ENCODE assay signal across 9 mouse cellular contexts in the genomic region with DNA sequence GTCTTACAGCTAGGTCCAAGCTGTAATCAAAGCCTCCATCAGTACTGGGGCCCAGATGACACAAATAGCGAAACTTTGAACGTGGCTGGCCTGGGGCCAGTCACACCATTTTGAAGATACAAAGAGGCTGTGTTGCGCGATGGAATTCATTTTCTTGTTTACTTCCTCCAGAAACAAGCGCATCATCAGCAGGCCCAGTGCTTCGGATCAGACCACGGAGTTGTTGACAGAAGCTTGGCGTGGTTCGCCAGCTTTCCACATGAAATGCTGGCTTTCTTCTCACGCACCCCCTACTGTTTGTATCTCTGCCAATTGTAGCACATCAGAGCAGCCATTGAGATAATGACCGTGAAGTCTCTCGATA.
A peak's percentile ranks its signal among the peaks of the same experiment; 100 is the strongest.
DNase-seq lines count a peak whose midpoint lies in the region; ATAC-seq lines count a peak whose summit lies in the region.
"Had no signal": no experiment of that assay in that cellular context is flagged by ENCODE, and none has a peak within 500 bp of the region (broad histone marks: within the 10 kb centered on the region; RNA-seq: fewer than 3 reads in every experiment).

No protein-coding gene starts in this region.

- no peaks in the 10 kb centered on the region for H3K27me3 ChIP-seq in embryonic facial prominence, embryonic 14.5 days (replicated peaks; ENCODE audit: control insufficient read depth, insufficient read depth, low read length)
- no peaks in the 10 kb centered on the region for H3K27me3 ChIP-seq in heart, embryonic 12.5 days (replicated peaks)

- H3K4me2 ChIP-seq in embryonic facial prominence, embryonic 14.5 days (ENCODE audit: low read depth, low read length) = peak overlapping the region; percentile 14; the same call in 1 of the 2 replicates
- no peak overlapping the region for H3K4me2 ChIP-seq in heart, embryonic 12.5 days

- WGBS in embryonic facial prominence, embryonic 14.5 days = 32% methylated on average over 12 of the region's 12 CpGs
- WGBS in heart, embryonic 12.5 days = 48% methylated on average over 12 of the region's 12 CpGs

- no peak overlapping the region for H3K9ac ChIP-seq in embryonic facial prominence, embryonic 14.5 days (ENCODE audit: low read depth, low read length)
- H3K9ac ChIP-seq in heart, embryonic 12.5 days = no peak overlapping the region
- H3K9ac ChIP-seq: liver, embryonic 14.5 days had no signal

- no peaks in the 10 kb centered on the region for H3K9me3 ChIP-seq in embryonic facial prominence, embryonic 14.5 days (ENCODE audit: control insufficient read depth, low read length)
- H3K9me3 ChIP-seq in heart, embryonic 12.5 days (replicated peaks) = no peaks in the 10 kb centered on the region

- peaks cover 14% of the 10 kb centered on the region; the same call in 1 of the 2 replicates for H3K4me1 ChIP-seq in embryonic facial prominence, embryonic 14.5 days (ENCODE audit: control insufficient read depth, insufficient read depth, low read length)
- H3K4me1 ChIP-seq in heart, embryonic 12.5 days (replicated peaks) = no peaks in the 10 kb centered on the region

- no peak overlapping the region for H3K27ac ChIP-seq in embryonic facial prominence, embryonic 14.5 days (replicated peaks; ENCODE audit: low read depth, low read length)
- no peak overlapping the region for H3K27ac ChIP-seq in heart, embryonic 12.5 days (ENCODE audit: poor library complexity, severe bottlenecking)
- H3K27ac ChIP-seq: liver, embryonic 14.5 days had no signal

- ATAC-seq in embryonic facial prominence, embryonic 14.5 days (ENCODE audit: low read depth) = peak; percentile 78
- peak; percentile 18; the same call in 1 of the 2 replicates for ATAC-seq in heart, embryonic 12.5 days (ENCODE audit: insufficient number of reproducible peaks, low FRiP score)

- peak; percentile 16 for DNase-seq in cerebellum, adult 8-10 months
- DNase-seq in embryonic facial prominence, embryonic 14.5 days (ENCODE audit: low spot score) = peak; percentile 95
- DNase-seq in layer of hippocampus, adult 9-10 months (ENCODE audit: low spot score) = peak; percentile 36
- DNase-seq in lung, postnatal 10 days = peak; percentile 93
- peak; percentile 48 for DNase-seq in right cerebral cortex, postnatal 25 days
- no peak for DNase-seq in ovary, postnatal 10 days (ENCODE audit: low spot score)
- DNase-seq in adipocyte (ENCODE audit: low spot score) = no peak

- H3K36me3 ChIP-seq in embryonic facial prominence, embryonic 14.5 days (ENCODE audit: control insufficient read depth, insufficient read depth, low read length) = no peaks in the 10 kb centered on the region
- H3K36me3 ChIP-seq in heart, embryonic 12.5 days = no peaks in the 10 kb centered on the region

- no peak overlapping the region for H3K4me3 ChIP-seq in embryonic facial prominence, embryonic 14.5 days (ENCODE audit: low read depth, low read length)
- H3K4me3 ChIP-seq in heart, embryonic 12.5 days = no peak overlapping the region

Comparison
In these comparisons a context has a peak if more than half of its experiments do, and no peak if none do; other contexts are left out.
1. DNase-seq: peak in cerebellum, adult 8-10 months (single experiment), embryonic facial prominence, embryonic 14.5 days (single experiment), layer of hippocampus, adult 9-10 months (single experiment), lung, postnatal 10 days (single experiment) and right cerebral cortex, postnatal 25 days (single experiment); none in ovary, postnatal 10 days (single experiment) and adipocyte (single experiment).